Mouse (Mus musculus) ES-Bruce4 (cell line): ENCODE data around the gene Pilra.

Experiments
- CTCF ChIP-seq: IDR thresholded peaks from one replicate; pipeline ENCODE4 v1.8.1; 2011; ENCODE audit warnings: low read depth, low read length
- EP300 ChIP-seq: IDR thresholded peaks from 2 replicates; pipeline ENCODE4 v1.6.1; 2011; ENCODE audit warnings: low read depth, low read length; ENCODE audit not compliant: insufficient read depth
- POLR2A ChIP-seq: IDR thresholded peaks from one replicate; pipeline ENCODE4 v1.8.1; 2011; ENCODE audit warnings: low read length; ENCODE audit not compliant: insufficient read depth

- TF ChIP-seq POLR2A (no peak), EP300 (no peak), CTCF (no peak)
These were observed 53.1 kb downstream of the Pilra start for GRCm38 (mm10) chr5:137782776-137783522.
